Mouse (Mus musculus) cerebellum, adult 2 months (tissue): ENCODE measurements around the gene Bmf.

Experiments
- CTCF ChIP-seq: fragments of 200-500 bp; IDR thresholded peaks from 2 replicates; pipeline ENCODE4 v1.5.1; 2011; ENCODE audit warnings: low read depth, mild to moderate bottlenecking, control low read depth, low read length, moderate library complexity, borderline replicate concordance; ENCODE audit not compliant: insufficient read depth
- POLR2A ChIP-seq: fragments of 200-500 bp; IDR thresholded peaks from 2 replicates; pipeline ENCODE4 v1.6.1; 2011; ENCODE audit warnings: low read length, control low read depth, borderline replicate concordance; ENCODE audit not compliant: insufficient read depth

DNA sequence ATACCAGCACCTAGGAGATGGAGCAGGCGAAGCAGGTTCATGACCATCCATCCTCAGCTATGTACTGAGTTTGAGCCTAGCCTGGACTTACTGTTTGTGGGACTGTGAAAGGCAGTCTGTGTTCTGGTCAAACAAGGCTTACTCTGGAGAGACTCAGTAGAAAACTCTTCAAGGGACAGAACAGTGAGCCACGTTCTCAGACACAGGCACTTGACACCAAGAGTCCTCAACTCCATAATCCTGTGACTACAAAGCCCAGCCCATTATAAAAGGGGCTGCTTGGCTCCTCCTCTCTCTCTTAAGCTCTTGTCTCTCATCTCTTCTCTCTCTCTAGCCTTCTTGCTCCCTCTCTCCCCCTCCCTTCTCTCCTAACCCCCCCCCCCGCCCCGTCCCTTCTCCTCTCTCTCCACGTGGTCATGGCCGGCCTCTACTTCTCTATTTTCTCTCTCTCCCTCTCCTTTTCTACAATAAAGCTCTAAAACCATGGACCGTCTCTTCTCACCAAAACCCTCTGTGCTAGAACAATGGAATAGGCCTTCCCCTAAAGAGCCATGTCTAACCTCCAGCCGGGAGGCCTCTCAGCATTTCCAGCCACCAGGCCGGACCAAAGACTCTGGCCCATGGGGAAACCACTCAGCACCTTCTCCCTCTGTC, 22.8 kb upstream of the Bmf start:
- TF ChIP-seq POLR2A, result no peak
- no peak for TF ChIP-seq CTCF
